Mouse (Mus musculus): ENCODE measurements at regions not wholly inside any gene's neighbourhood (a gene's known extent, or its start where the extent isn't known, plus 50 kb on each side); places are given as distances from the start of the nearest gene placed in this dataset.
"Not testable (repeated sequence)": the region's sequence is repeated elsewhere in the genome, so short reads cannot be mapped to it uniquely, and the experiment has no call there.

DNA sequence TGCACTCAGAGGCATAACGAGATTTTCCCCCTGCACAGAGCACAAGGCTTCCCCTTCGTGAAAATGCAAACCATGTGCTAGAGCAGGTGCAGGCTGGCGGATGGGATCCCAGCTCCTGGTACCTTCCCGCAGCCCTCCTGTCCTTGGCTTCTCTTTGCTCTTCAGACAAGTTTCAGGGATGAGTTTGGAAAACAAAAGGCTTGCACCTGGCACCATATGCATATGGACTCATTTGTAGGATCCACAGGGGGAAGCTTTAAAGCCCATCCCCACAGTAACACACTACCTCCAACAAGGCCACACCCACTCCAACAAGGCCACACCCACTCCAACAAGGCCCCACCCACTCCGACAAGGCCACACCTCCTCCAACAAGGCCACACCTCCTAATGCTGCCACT is 663.9 kb upstream of the Gm19410 start:
- no peak overlapping the region for H3K4me2 ChIP-seq (replicated peaks)
- H3K4me3 ChIP-seq = no peak overlapping the region
- no peak overlapping the region for H3K27ac ChIP-seq
- H3K27me3 ChIP-seq = no peaks in the 10 kb centered on the region
- ATAC-seq (ENCODE audit: low FRiP score) = no peak
- no peaks in the 10 kb centered on the region for H3K36me3 ChIP-seq
- no peaks in the 10 kb centered on the region for H3K4me1 ChIP-seq
- no peak overlapping the region for H3K9ac ChIP-seq
- no peaks in the 10 kb centered on the region; the same call in 1 of the 2 replicates for H3K9me3 ChIP-seq (replicated peaks)
- 78% methylated on average over 5 of the region's 5 CpGs for WGBS

DNA sequence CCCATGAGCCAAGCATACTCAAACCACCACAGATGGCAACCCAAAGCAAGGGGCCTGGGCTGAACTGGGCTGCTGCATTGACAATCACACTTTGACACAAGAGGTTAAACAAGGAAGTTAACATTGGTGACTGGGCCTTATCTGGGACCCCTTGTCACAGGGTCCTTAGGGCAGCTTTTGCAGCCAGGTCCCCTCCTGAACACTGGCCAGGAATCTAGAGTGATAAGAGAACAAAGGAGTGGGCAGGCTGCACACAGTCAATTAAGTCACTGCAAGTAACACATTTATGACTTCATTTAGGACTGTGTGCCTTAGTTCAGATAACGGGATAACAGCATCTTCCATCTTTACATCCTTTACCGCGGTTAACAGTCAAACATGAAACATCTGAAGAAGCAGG is 663.5 kb upstream of the Gm19410 start:
- H3K36me3 ChIP-seq; H3K27ac ChIP-seq; H3K27me3 ChIP-seq; H3K4me1 ChIP-seq; H3K9ac ChIP-seq; H3K4me2 ChIP-seq (replicated peaks); ATAC-seq (ENCODE audit: low FRiP score); H3K9me3 ChIP-seq (replicated peaks); H3K4me3 ChIP-seq: not testable (repeated sequence)
- 94% methylated on average over 3 of the region's 3 CpGs for WGBS

DNA sequence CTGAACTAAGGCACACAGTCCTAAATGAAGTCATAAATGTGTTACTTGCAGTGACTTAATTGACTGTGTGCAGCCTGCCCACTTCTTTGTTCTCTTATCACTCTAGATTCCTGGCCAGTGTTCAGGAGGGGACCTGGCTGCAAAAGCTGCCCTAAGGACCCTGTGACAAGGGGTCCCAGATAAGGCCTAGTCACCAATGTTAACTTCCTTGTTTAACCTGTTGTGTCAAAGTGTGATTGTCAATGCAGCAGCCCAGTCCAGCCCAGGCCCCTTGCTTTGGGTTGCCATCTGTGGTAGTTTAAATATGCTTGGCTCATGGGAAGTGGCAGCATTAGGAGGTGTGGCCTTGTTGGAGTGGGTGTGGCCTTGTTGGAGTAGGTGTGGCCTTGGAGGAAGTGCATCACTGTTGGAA is 661.1 kb upstream of the Gm19410 start:
- H3K27ac ChIP-seq; H3K4me1 ChIP-seq; H3K4me2 ChIP-seq (replicated peaks); H3K4me3 ChIP-seq; H3K9ac ChIP-seq; ATAC-seq (ENCODE audit: low FRiP score); H3K27me3 ChIP-seq; H3K36me3 ChIP-seq; H3K9me3 ChIP-seq (replicated peaks): not testable (repeated sequence)

DNA sequence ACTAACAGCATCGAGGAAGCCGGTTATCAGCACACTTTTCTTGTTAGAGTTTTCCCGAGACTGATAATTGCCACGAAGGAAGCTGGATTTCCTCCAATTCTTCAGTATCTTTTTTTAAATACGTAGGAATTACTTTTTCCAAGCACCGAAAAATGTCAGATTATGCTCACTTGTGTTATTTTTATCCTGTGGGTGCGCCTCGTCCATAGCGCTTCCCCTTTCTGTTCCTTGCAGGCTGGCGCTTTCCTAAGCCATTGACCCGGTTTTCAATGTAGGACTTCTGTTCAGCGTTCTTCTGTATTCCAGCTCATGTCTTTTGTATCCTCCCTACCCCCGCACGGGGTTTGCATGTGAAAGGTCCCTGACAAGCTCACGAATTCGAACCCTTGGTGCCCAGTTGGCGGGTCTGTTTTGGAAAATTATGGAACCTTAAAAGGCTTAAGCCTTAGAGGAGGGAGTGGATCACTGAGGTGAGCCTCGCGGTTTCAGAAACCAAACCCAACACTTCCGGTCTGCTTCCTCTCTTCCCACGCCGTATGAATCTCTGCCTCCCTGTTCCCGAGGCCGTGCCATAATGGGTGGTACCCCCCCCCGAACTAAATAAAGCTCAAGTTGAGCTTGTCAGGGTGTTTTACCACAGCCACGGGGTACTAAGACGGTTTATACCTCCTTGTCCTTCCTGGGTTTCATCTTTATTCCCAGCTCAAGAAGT is 655.9 kb upstream of the Gm19410 start:
- Histone ChIP-seq H3K27me3 (no peaks in the 10 kb centered on the region), H3K27ac (no peak overlapping the region), H3K9ac (no peak overlapping the region)

DNA sequence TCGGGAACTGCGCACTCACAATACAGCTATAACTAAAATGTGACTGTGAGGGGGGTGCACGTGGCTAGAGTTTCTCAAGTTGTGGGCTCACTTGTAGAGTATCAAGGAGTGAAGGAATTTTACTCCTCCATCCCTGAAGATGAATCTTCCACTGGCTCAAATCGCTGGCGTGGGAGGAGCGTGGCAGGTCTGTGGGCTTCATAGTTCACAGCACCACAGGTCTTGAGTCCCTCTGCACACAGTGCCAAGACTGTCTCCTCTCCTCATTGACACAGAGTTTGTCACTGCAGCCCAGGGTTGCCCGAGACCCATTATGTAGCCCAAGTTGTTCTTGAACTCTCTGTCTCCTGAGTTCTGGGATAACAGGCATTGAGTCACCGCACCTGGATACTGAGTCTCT is 655.3 kb upstream of the Gm19410 start:
- Histone ChIP-seq H3K36me3 (no peaks in the 10 kb centered on the region), H3K27me3 (no peaks in the 10 kb centered on the region), H3K4me2 (replicated peaks) (no peak overlapping the region), H3K9me3 (replicated peaks) (no peaks in the 10 kb centered on the region), H3K4me3 (no peak overlapping the region), H3K27ac (no peak overlapping the region), H3K4me1 (peaks cover 3% of the 10 kb centered on the region; the same call in 1 of the 2 replicates), H3K9ac (no peak overlapping the region)
- 91% methylated on average over 8 of the region's 8 CpGs for WGBS
- no peak for ATAC-seq (ENCODE audit: low FRiP score)

More for the DNA sequence above, 655.9 kb upstream of the Gm19410 start:
- peaks cover 3% of the 10 kb centered on the region; the same call in 1 of the 2 replicates for H3K4me1 ChIP-seq
- no peaks in the 10 kb centered on the region for H3K9me3 ChIP-seq (replicated peaks)
- 85% methylated on average over 27 of the region's 27 CpGs for WGBS
- ATAC-seq (ENCODE audit: low FRiP score) = no peak
- H3K4me2 ChIP-seq (replicated peaks) = no peak overlapping the region
- no peaks in the 10 kb centered on the region for H3K36me3 ChIP-seq
- no peak overlapping the region for H3K4me3 ChIP-seq

DNA sequence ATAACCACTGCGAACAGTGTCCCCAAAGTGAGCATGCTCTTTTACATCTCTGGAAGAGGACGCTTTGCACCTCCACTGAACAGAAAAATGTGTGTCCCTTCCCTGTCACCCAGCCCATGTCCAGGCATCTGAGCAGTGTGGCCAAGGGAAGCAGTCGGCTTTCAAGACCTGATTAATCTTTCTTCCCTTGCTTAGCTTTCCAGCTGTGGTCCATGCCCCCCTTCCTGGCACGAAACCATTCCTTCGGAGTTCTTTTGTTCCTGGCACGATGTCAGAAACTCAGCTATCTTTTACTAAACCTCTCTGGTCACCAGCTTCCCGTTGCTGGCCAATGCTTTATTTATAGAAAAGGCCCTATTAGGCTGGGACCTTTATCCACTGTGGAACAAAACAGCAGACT is 654.5 kb upstream of the Gm19410 start:
- no peak overlapping the region for H3K9ac ChIP-seq
- H3K27me3 ChIP-seq = no peaks in the 10 kb centered on the region
- H3K27ac ChIP-seq = no peak overlapping the region
- H3K4me3 ChIP-seq = no peak overlapping the region
- 69% methylated on average over 7 of the region's 7 CpGs for WGBS
- ATAC-seq (ENCODE audit: low FRiP score) = no peak
- H3K36me3 ChIP-seq = no peaks in the 10 kb centered on the region
- H3K4me1 ChIP-seq = peaks cover 3% of the 10 kb centered on the region; the same call in 1 of the 2 replicates
- no peak overlapping the region for H3K4me2 ChIP-seq (replicated peaks)
- peaks cover 5% of the 10 kb centered on the region for H3K9me3 ChIP-seq (replicated peaks)

DNA sequence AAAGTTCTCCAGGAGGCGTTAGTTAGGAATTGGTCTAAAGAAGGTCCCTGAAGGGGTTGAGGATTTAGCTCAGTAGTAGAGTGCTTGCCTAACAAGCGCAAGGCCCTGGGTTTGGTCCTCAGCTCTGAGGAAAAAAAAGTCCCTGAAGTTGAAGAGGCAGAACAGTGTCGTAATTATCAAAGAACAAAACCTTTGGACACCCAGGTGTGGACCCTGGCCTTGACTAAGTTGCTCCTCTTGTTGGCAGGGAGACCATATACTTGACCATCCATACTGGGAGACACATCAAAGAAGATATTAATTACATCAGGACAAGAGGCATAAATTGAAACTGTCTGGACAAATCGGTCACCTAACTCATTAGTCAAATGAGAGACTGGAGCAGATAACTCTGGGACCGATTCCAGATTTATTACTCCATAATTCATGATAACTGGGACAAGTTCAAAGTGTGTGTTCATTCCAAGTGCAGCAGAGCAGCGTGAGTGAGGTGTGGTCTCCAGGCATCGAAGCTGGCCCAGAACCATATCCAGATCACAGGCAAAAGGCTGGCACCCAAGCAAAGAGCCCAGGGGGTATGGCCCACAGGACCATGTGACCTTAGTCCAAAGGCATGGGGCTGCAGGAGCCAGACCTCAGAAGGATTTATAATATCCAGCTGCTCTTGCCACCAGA is 652.9 kb upstream of the Gm19410 start:
- no peak overlapping the region for H3K9ac ChIP-seq
- H3K9me3 ChIP-seq (replicated peaks) = peaks cover 5% of the 10 kb centered on the region
- no peak overlapping the region for H3K4me2 ChIP-seq (replicated peaks)
- H3K36me3 ChIP-seq = no peaks in the 10 kb centered on the region
- no peak for ATAC-seq (ENCODE audit: low FRiP score)
- peaks cover 3% of the 10 kb centered on the region; the same call in 1 of the 2 replicates for H3K4me1 ChIP-seq
- H3K27me3 ChIP-seq = no peaks in the 10 kb centered on the region
- 92% methylated on average over 7 of the region's 7 CpGs for WGBS
- H3K27ac ChIP-seq = no peak overlapping the region
- no peak overlapping the region for H3K4me3 ChIP-seq

DNA sequence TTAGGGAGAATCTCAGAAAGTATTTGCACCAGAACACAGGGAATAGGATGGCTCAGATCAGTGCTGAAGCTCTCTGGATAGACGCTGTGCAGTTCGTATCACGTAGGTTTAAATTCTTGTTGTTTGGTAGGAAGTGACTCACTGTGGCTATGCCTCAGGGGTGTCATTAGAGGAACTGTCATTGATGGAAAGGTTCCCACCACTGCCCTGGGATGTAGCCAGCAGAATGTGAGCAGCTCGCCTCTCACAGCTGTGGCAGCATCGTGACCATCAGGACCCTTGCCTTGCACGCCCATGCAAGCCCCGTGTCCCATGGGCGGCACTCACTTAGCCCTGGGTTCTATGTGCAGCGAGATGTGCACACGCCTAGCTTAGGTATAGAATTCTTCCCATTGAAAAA is 651.6 kb upstream of the Gm19410 start:
- Histone ChIP-seq H3K27me3 (no peaks in the 10 kb centered on the region), H3K9ac (no peak overlapping the region), H3K9me3 (replicated peaks) (peaks cover 5% of the 10 kb centered on the region), H3K4me1 (peaks cover 3% of the 10 kb centered on the region; the same call in 1 of the 2 replicates), H3K4me2 (replicated peaks) (no peak overlapping the region), H3K27ac (no peak overlapping the region), H3K4me3 (no peak overlapping the region), H3K36me3 (no peaks in the 10 kb centered on the region)
- 73% methylated on average over 10 of the region's 10 CpGs for WGBS
- 0 out of 2 replicates have a peak, but pooled peaks have one; percentile 35 for ATAC-seq (ENCODE audit: low FRiP score)

DNA sequence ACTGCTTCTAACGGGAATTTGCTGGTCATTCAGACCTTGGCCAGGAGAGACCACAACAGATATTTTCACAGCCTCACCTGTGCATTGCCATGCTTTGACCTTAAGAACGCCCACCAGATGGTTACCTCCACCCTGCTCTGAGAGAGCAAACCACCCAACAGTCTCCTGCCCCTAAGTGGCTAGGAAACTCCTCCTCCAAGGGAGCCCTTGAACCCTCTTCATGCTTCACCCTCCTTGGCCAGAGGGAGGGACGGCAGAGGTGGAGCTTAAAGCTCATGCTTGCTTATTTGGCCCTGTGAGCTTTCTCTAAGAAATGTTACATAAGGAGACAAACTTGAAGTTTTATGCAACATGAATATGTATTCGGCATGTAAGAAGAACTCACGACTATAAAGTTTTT is 645.0 kb upstream of the Gm19410 start:
- H3K27ac ChIP-seq = no peak overlapping the region
- no peaks in the 10 kb centered on the region for H3K27me3 ChIP-seq
- H3K36me3 ChIP-seq = no peaks in the 10 kb centered on the region
- no peak overlapping the region for H3K4me3 ChIP-seq
- H3K4me2 ChIP-seq (replicated peaks) = no peak overlapping the region
- peaks cover 11% of the 10 kb centered on the region; the same call in 1 of the 2 replicates for H3K4me1 ChIP-seq
- no peak overlapping the region for H3K9ac ChIP-seq
- no peak for ATAC-seq (ENCODE audit: low FRiP score)
- WGBS = 71% methylated on average over 5 of the region's 5 CpGs
- H3K9me3 ChIP-seq (replicated peaks) = peaks cover 2% of the 10 kb centered on the region

DNA sequence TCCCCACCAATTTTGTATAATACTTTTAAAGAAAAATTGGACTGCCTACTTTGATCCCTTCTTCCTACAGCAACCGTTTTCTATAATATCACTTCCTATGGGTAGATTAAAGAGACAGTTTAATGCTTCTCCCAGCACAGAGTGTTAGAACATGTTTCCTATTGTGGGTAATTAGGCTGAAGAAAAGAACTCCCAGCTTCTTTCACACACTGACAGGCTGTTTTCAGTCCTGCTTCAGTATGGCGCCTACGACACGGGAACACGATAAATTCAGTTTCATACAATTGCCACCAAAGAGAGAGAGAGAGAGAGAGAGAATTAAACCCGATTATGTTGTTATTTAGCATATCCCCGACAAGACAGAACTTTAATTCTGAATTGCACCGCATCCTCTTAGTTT is 644.5 kb upstream of the Gm19410 start:
- Histone ChIP-seq H3K27me3 (no peaks in the 10 kb centered on the region), H3K4me3 (no peak overlapping the region), H3K36me3 (no peaks in the 10 kb centered on the region), H3K9me3 (replicated peaks) (no peaks in the 10 kb centered on the region), H3K9ac (no peak overlapping the region), H3K27ac (no peak overlapping the region), H3K4me2 (replicated peaks) (no peak overlapping the region), H3K4me1 (peaks cover 11% of the 10 kb centered on the region; the same call in 1 of the 2 replicates)
- WGBS = 83% methylated on average over 8 of the region's 8 CpGs
- ATAC-seq (ENCODE audit: low FRiP score) = no peak

DNA sequence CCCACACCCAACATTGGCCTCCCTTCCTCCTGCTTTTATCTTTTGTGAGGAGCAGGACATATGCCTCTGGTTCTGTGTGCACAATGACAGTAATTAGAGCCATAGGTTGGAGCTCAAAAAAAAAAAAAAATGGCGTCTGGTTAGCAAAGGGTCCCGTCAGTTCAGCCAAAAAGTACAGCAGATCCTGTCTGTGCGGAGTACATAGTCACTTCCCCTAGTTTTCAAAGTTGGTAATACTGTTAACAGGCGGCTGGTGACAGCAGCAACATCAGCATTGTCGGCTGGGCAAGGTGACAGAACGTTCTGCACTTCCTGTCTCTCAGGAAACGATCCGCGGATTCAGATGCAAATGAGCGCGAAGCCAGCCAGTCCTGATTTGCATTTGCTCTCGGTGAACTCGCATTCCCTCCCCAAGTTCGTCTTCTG is 642.4 kb upstream of the Gm19410 start:
- Histone ChIP-seq H3K4me2 (replicated peaks) (peak overlapping the region; percentile 50), H3K27me3 (no peaks in the 10 kb centered on the region), H3K9me3 (replicated peaks) (no peaks in the 10 kb centered on the region), H3K4me3 (peak overlapping the region; percentile 30), H3K36me3 (no peaks in the 10 kb centered on the region), H3K27ac (no peak overlapping the region), H3K4me1 (peaks cover 11% of the 10 kb centered on the region; the same call in 1 of the 2 replicates), H3K9ac (no peak overlapping the region)
- ATAC-seq (ENCODE audit: low FRiP score) = 0 out of 2 replicates have a peak, but pooled peaks have one; percentile 26
- WGBS = 4% methylated on average over 14 of the region's 14 CpGs

DNA sequence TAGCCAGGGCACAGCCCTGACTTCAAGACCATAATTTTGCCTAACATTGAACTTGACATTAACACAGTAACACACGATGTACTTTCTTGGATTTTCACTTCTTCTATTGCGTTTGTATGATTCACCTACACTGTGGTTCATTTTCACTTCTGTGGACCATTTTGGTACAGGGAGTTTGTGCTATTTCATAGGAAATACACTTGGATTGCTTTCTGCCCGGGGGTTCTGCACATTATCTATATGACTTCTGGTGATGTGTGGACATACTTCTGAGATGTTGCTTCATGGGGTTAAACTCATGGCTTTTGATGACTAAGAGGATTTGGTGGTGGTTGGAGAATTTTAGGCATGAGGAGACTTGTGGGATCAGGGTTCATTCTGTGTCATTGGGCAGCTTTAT is 640.4 kb upstream of the Gm19410 start:
- Histone ChIP-seq H3K4me3 (no peak overlapping the region), H3K9ac (no peak overlapping the region), H3K9me3 (replicated peaks) (no peaks in the 10 kb centered on the region), H3K27ac (no peak overlapping the region), H3K4me1 (peaks cover 11% of the 10 kb centered on the region; the same call in 1 of the 2 replicates), H3K27me3 (no peaks in the 10 kb centered on the region), H3K36me3 (no peaks in the 10 kb centered on the region), H3K4me2 (replicated peaks) (no peak overlapping the region)
- 88% methylated on average over 3 of the region's 3 CpGs for WGBS
- ATAC-seq (ENCODE audit: low FRiP score) = no peak

DNA sequence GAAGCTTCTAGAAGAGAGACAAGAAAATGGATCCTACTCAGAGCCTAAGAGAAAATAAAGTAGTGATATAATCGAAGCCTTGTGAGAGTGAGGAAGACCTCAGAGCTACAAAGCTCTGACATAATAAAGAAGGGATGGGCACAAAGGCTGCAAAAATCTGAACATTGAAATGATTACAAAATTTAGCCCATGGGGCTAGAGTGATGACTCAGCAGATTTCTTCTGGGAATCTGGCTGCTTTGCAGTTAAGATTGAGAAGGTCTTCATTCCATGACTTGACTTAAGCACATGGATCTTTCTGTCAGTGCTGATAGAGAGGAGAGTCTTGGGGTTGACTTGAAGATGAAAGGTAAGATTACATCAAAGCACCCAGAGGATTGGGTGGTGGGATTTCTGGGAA is 633.3 kb upstream of the Gm19410 start:
- Histone ChIP-seq H3K27me3 (no peaks in the 10 kb centered on the region), H3K4me3 (no peak overlapping the region), H3K9ac (no peak overlapping the region), H3K36me3 (no peaks in the 10 kb centered on the region), H3K27ac (no peak overlapping the region), H3K4me1 (no peaks in the 10 kb centered on the region), H3K4me2 (replicated peaks) (no peak overlapping the region), H3K9me3 (replicated peaks) (no peaks in the 10 kb centered on the region)
- WGBS = 100% methylated on average over 1 of the region's 1 CpGs
- ATAC-seq (ENCODE audit: low FRiP score) = no peak

Measured in hindbrain, embryonic 12.5 days (tissue).